Mouse (Mus musculus): ENCODE results near the gene Celf5. TPM values are rescaled to one million over a fixed set of nuclear protein-coding genes. Genes with fewer than 3 reads are reported as not detected.

Gene Celf5
- polyA plus RNA-seq, 1 experiment, result 0.70 TPM

GRCm38 (mm10) chr10:81421797-81422100 lies 60.8 kb downstream of the Celf5 start:
- Histone ChIP-seq H3K27ac (ENCODE audit: insufficient read depth, low read length) (no peak overlapping the region), H3K4me1 (ENCODE audit: control insufficient read depth, insufficient read depth, insufficient read length) (peaks cover 11% of the 10 kb centered on the region), H3K36me3 (ENCODE audit: control insufficient read depth, insufficient read depth, low read length) (0 out of 2 replicates have a peak, but pooled peaks cover 2% of the 10 kb centered on the region), H3K27me3 (ENCODE audit: control insufficient read depth, insufficient read depth, low read length) (no peaks in the 10 kb centered on the region; the same call in 1 of the 2 replicates), H3K4me3 (ENCODE audit: extremely low read depth, insufficient read depth, insufficient read length) (no peak overlapping the region)
- DNase-seq (ENCODE audit: low read depth in 1 of 2, low spot score in 2 of 2), result no peak
- WGBS, result 73% methylated on average over 5 of the region's 5 CpGs
- TF ChIP-seq POLR2A (IDR thresholded peaks at IDR 0.05; ENCODE audit: low read depth, low read length) (no peak), CTCF (IDR thresholded peaks at IDR 0.05; ENCODE audit: extremely low read depth, insufficient read depth, insufficient read length, insufficient replicate concordance) (no peak)

- no peak overlapping the region for H3K4me3 ChIP-seq (ENCODE audit: extremely low read depth, insufficient read depth, insufficient read length)
- no peaks in the 10 kb centered on the region for H3K27me3 ChIP-seq (ENCODE audit: control insufficient read depth, insufficient read depth, low read length)
- peak in 1 of 2 experiments; percentile 2 for DNase-seq (ENCODE audit: low read depth in 1 of 2, low spot score in 2 of 2)
- 82% methylated on average over 4 of the region's 4 CpGs for WGBS
- no peak for TF ChIP-seq CTCF (IDR thresholded peaks at IDR 0.05; ENCODE audit: extremely low read depth, insufficient read depth, insufficient read length, insufficient replicate concordance)
- no peak for TF ChIP-seq POLR2A (IDR thresholded peaks at IDR 0.05; ENCODE audit: low read depth, low read length)
- H3K4me1 ChIP-seq (ENCODE audit: control insufficient read depth, insufficient read depth, insufficient read length), result peaks cover 7% of the 10 kb centered on the region
- H3K36me3 ChIP-seq (ENCODE audit: control insufficient read depth, insufficient read depth, low read length), result 0 out of 2 replicates have a peak, but pooled peaks cover 2% of the 10 kb centered on the region
- H3K27ac ChIP-seq (ENCODE audit: insufficient read depth, low read length), result no peak overlapping the region
Measured at GRCm38 (mm10) chr10:81421041-81421796, 61.3 kb downstream of the Celf5 start.

GRCm38 (mm10) chr10:81420191-81420767 lies 62.2 kb downstream of the Celf5 start:
- DNase-seq (ENCODE audit: low read depth in 1 of 2, low spot score in 2 of 2), result peak in 1 of 2 experiments; percentile 3
- Histone ChIP-seq H3K27me3 (ENCODE audit: control insufficient read depth, insufficient read depth, low read length) (no peaks in the 10 kb centered on the region), H3K4me3 (ENCODE audit: extremely low read depth, insufficient read depth, insufficient read length) (no peak overlapping the region), H3K4me1 (ENCODE audit: control insufficient read depth, insufficient read depth, insufficient read length) (peaks cover 4% of the 10 kb centered on the region), H3K27ac (ENCODE audit: insufficient read depth, low read length) (no peak overlapping the region), H3K36me3 (ENCODE audit: control insufficient read depth, insufficient read depth, low read length) (0 out of 2 replicates have a peak, but pooled peaks cover 2% of the 10 kb centered on the region)
- 96% methylated on average over 40 of the region's 40 CpGs for WGBS
- no peak for TF ChIP-seq POLR2A (IDR thresholded peaks at IDR 0.05; ENCODE audit: low read depth, low read length)
- no peak for TF ChIP-seq CTCF (IDR thresholded peaks at IDR 0.05; ENCODE audit: extremely low read depth, insufficient read depth, insufficient read length, insufficient replicate concordance)

- Histone ChIP-seq H3K27me3 (ENCODE audit: control insufficient read depth, insufficient read depth, low read length) (no peaks in the 10 kb centered on the region), H3K27ac (ENCODE audit: insufficient read depth, low read length) (no peak overlapping the region), H3K4me1 (ENCODE audit: control insufficient read depth, insufficient read depth, insufficient read length) (peaks cover 2% of the 10 kb centered on the region), H3K36me3 (ENCODE audit: control insufficient read depth, insufficient read depth, low read length) (0 out of 2 replicates have a peak, but pooled peaks cover 2% of the 10 kb centered on the region), H3K4me3 (ENCODE audit: extremely low read depth, insufficient read depth, insufficient read length) (no peak overlapping the region)
- peak in 1 of 2 experiments; percentile 2 for DNase-seq (ENCODE audit: low read depth in 1 of 2, low spot score in 2 of 2)
- 89% methylated on average over 10 of the region's 10 CpGs for WGBS
- TF ChIP-seq POLR2A (IDR thresholded peaks at IDR 0.05; ENCODE audit: low read depth, low read length), result no peak
Measured at GRCm38 (mm10) chr10:81419111-81419928, 63.2 kb downstream of the Celf5 start.

- H3K4me3 ChIP-seq (ENCODE audit: extremely low read depth, insufficient read depth, insufficient read length), result no peak overlapping the region
- no peak overlapping the region for H3K27ac ChIP-seq (ENCODE audit: insufficient read depth, low read length)
- peaks cover 2% of the 10 kb centered on the region for H3K4me1 ChIP-seq (ENCODE audit: control insufficient read depth, insufficient read depth, insufficient read length)
- H3K27me3 ChIP-seq (ENCODE audit: control insufficient read depth, insufficient read depth, low read length), result no peaks in the 10 kb centered on the region
- 0 out of 2 replicates have a peak, but pooled peaks cover 2% of the 10 kb centered on the region for H3K36me3 ChIP-seq (ENCODE audit: control insufficient read depth, insufficient read depth, low read length)
- TF ChIP-seq POLR2A (IDR thresholded peaks at IDR 0.05; ENCODE audit: low read depth, low read length) (no peak), CTCF (IDR thresholded peaks at IDR 0.05; ENCODE audit: extremely low read depth, insufficient read depth, insufficient read length, insufficient replicate concordance) (no peak)
- no peak for DNase-seq (ENCODE audit: low read depth in 1 of 2, low spot score in 2 of 2)
- WGBS, result 78% methylated on average over 11 of the region's 11 CpGs
Measured at GRCm38 (mm10) chr10:81418216-81419070, 64.1 kb downstream of the Celf5 start.

Measured in spleen, adult 2 months (tissue).